Mouse (Mus musculus) monocyte, adult 5-6 weeks (primary cell): ENCODE data around the gene Maco1. TPM values are rescaled to one million over a fixed set of nuclear protein-coding genes. Genes with fewer than 3 reads are reported as not detected.
"Not testable (repeated sequence)": the region's sequence is repeated elsewhere in the genome, so short reads cannot be mapped to it uniquely, and the experiment has no call there.

ENCODE experiments used
- ATAC-seq: fragments of 153-309, 156-312 bp; replicated peaks from 2 replicates; pipeline ENCODE4 v1.8.0; 2017; ENCODE audit warnings: mild to moderate bottlenecking; ENCODE audit not compliant: low TSS enrichment, insufficient number of reproducible peaks, severe bottlenecking, poor library complexity, low FRiP score
- total RNA-seq: library from RNA; stranded (forward); fragments of 200-1000, 200-491, 200-594 nt; gene quantifications from 3 replicates; pipeline ENCODE4 v1.2.3, GENCODE M21; 2017

Maco1 gene
- total RNA-seq, 1 experiment from 2014 or later, result 41.4 TPM

DNA sequence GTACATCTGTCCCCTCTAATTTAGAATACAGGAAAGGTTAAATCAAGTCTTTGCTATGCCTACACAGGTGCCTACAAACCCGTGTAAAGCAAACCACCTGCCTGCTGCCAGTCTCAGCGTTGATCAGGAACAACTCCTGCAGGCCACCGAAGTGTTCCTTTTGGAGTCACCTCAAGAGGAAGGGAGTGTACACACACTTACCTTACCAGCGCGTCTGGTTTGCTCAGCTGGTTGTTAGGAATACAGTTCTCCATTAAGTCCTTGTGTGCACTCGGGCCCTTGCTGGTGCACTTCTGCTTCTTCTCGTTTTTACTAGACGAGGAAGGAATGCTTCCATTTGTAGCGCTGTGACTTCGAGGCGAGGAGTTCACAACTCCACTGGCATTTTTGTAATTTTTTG is 25.3 kb downstream of the Maco1 start:
- no peak for ATAC-seq

- ATAC-seq, result no peak
Measured at GRCm38 (mm10) chr4:134826348-134826747, 26.8 kb downstream of the Maco1 start.

GRCm38 (mm10) chr4:134825864-134826263 is 27.3 kb downstream of the Maco1 start:
- ATAC-seq, result not testable (repeated sequence)

- ATAC-seq, result no peak
Measured at GRCm38 (mm10) chr4:134823560-134823959, 29.6 kb downstream of the Maco1 start.

GRCm38 (mm10) chr4:134821061-134821460 is 32.1 kb downstream of the Maco1 start:
- ATAC-seq, result no peak

GRCm38 (mm10) chr4:134817706-134818105 is 35.4 kb downstream of the Maco1 start:
- no peak for ATAC-seq

DNA sequence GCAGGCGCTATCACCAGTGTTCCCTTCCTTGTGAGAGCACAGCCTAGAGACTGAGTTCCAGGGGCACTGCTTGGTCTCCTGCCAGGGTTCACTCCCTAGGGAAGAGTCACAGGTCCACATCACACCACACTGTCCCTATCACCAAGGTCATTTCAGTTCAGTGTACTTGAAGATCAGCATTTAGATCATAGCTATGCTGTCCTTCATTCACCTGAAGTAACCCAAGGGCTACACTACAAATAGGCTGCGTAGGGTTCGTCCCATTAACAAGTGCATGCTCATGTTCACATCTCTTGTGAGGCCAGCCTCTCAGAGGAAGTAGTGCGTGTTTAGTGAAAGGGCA is 38.9 kb downstream of the Maco1 start:
- ATAC-seq, result no peak

DNA sequence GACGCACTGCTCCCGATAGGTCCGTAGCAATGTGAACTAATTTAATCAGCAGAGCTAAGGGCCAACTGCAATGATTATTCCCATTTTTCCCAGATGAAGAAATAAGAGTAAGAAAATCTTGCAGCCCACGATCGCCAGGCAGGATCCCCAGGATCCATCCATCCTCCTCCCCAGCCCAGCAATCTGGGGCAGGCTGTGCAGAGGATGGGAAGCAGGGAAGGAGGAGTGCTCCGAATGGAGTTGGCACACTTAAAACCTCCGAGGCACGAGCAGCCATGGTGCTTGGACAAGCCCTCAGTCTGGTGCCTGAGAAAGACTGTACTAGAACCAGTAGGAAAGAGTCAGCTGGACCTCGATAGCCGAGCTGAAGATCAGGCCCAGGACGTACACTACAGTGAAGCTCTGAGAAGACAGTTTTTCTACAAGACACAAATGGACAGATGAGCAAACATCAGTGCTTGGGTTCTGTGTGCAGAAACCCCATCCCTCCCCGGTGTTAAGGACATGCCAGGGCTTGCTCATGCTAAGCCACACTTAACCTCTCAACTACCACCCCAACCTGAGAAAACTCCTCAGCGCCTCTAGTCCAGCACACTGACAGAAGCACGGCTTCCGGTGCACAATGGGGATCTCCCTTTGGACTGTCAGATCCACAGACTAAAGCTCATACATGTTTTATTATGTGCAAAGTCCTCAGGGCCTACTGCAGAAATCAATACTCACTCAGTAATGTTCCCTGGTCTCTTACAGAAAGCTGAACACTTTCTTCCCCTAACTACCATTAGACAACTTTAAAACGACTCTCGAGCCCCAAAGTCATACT is 39.5 kb downstream of the Maco1 start:
- ATAC-seq, result no peak

DNA sequence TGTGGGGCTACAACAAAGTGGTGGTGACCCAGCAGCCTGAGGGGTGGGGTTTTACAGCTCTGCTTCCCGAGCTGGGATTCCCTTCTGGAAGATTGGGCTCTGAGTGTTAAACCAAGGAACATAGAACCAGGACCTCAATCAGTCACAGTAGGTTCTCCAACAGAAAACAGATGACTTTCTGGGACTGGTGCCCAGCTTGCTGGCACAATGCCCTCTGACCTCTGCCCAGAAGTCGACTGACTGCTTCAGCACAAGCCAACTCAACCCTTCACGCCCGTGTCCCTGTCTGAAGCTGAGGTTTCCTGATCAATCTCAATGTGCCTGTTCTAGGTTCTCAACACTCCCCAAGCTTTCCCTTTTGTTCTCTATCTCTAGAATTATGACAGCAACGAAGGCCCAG is 48.4 kb downstream of the Maco1 start:
- no peak for ATAC-seq

DNA sequence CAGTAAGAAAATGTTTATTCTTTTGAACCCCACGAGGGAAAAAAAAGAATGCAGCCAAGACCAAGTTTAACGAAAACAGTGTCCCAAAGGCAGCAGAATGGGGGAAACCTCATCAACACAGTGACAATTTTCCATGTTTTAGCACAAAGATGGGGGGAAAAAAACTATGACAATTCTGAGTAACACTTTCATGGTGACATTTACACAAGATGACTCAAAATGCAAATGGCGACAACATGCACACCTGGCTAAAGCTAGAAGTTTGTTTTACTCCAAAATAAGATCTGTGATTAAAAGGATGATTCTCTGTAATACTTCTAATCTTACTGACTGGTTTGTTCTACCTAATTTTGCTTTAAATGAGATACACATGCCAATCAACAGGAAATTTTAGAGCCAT is 50.4 kb downstream of the Maco1 start:
- ATAC-seq, result no peak

DNA sequence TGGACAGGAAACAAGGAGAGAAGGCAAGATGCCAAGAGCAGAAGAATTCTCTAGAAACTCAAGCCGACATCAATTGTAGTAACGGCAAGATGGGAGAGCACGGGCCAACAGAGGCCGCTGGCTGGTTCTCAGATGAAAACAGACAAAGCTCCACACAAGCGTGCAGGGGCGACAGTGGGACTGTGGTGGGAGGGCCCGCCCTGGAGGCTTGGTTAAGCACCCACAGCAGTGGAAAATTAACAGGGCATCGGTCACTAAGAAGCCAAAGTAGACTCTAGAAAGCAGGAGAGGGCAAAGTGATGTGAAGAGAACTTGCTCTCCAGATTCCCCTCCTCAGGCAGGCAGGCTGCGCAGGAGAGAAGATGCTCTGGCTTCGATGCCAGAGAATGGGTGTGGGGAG is 51.0 kb downstream of the Maco1 start:
- ATAC-seq, result no peak

DNA sequence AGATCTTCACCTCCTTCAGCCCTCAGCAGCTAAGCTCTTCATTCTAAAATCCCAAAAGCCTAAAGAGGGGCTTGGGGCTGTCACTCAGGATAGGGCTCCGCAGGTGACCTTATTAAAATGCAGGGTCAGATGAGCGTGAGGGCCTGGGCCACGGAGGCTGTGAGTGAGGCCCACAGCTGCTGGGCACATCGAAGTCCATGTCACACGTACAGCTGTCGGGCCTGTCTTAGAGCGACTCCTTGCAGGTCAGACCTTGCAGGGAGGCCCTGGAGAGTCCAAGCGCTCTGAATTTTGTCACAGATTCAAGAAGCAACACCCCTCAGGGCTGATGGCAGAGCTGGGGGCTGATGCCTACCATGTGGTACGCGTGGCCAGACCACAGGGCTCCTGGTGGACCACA is 52.5 kb downstream of the Maco1 start:
- no peak for ATAC-seq

- ATAC-seq, result no peak
Measured at GRCm38 (mm10) chr4:134800098-134800497, 53.0 kb downstream of the Maco1 start.

DNA sequence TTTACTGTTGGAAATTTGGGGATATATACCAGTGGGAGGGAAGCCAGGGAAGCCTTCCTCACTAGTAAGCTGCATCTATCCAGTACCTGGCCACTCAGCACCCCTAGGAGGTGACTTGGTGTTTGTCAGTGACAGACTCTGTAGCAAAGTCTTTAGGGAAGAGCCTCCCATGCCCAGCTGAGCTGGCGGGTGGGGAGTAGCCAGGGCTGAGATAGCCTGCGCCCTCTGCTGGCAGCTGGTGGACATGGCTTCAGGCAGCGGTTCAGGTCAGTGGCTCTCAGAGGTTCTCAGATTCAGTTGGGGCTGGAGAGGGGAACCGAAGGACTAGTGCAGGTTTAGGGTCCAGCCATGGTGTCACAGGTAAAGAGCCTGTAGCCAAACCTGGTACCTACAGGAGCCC is 53.9 kb downstream of the Maco1 start:
- ATAC-seq, result peak; percentile 81

GRCm38 (mm10) chr4:134798861-134799260 is 54.3 kb downstream of the Maco1 start:
- ATAC-seq, result no peak

GRCm38 (mm10) chr4:134797621-134798020 is 55.5 kb downstream of the Maco1 start:
- ATAC-seq, result no peak

GRCm38 (mm10) chr4:134796581-134797361 is 56.4 kb downstream of the Maco1 start:
- ATAC-seq, result no peak

DNA sequence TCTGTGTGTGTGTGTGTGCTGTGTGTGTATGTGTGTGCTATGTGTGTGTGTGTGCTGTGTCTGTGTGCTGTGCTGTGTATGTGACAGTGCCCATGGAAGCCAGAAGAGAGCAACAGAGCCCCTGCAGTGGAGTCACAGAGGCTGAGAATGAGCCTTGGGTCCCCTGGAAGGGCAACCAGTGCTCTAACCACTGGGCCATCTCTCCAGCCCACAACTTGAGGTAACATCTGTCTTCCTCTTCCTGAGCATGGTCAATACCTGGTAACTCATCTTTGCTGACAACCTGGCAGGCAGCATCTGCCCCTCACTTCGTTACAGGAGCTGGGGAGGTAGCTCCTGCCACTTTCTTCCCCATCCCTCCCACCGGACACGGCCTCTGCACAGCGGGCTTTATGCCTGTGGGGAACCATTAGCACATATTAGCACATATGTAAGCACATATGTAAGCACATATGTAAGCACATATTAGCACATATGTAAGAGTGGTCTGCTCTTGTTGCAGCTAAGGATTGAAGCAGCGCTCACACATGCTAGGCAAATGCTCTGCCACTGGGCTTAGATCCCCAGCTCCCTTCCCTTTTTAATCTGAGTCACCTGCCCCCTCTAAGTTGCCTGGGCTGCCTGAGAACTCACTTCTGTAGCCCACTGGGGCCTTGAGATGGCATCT is 57.2 kb downstream of the Maco1 start:
- 0 out of 2 replicates have a peak, but pooled peaks have one; percentile 4 for ATAC-seq

- ATAC-seq, result not testable (repeated sequence)
Measured at GRCm38 (mm10) chr4:134794959-134795358, 58.2 kb downstream of the Maco1 start.
